Comparison of ENCODE assay signal across 13 mouse cellular contexts in the genomic region with DNA sequence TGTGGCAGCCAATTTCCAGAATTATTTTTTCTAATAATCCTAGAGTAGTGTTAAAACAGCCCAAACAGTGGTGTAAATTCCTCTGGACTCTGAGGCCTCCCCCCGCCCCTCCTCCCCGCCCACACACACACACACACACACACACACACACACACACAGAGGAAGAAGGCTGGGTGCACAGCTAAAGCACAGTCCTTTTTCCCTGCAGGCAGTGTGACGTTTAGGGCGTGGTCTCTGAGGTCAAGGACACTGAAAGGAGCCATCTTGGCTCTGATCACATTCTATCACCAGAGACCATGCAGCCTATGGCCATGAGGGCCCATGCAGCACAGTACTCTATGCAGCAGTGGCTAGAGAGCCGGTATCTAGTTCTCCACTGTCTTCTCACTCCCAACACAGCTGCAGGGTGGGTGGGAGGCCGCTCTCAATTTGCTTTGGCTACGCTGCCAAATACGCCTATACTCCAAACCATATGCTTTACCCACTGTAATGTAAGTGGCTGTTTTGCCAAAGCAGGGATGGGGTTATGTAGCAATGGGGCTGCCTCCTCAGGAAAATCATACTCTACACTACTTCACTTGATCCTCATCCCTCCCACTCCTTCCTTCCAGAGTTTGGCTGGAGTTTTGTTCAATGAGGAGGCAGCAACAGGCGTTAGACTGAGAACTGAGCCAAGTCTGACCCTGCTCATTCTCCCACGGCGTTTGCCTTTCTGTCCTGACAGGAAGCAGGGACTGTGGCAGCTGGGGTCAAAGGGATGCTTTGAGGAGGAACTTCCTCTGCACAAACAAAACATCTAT. TPM values are rescaled to one million over a fixed set of nuclear protein-coding genes. Genes with fewer than 3 reads are reported as not detected.
DNase-seq lines count a peak whose midpoint lies in the region; ATAC-seq and TF ChIP-seq lines count a peak whose summit lies in the region.
"Had no signal": no experiment of that assay in that cellular context is flagged by ENCODE, and none has a peak within 500 bp of the region (broad histone marks: within the 10 kb centered on the region; RNA-seq: fewer than 3 reads in every experiment).

No protein-coding gene starts in this region.

- H3K27me3 ChIP-seq in lung, embryonic 14.5 days (ENCODE audit: insufficient read depth, low read length): no peaks in the 10 kb centered on the region
- H3K27me3 ChIP-seq in intestine, embryonic 15.5 days (replicated peaks): no peaks in the 10 kb centered on the region

- peak; percentile 19 for DNase-seq in heart, postnatal 4 days
- no peak for DNase-seq in heart, adult 8-10 months (ENCODE audit: low spot score)
- peak; percentile 72 for DNase-seq in lung, embryonic 14.5 days
- DNase-seq in lung, postnatal 36 days: no peak
- DNase-seq in ZHBTc4 (ENCODE audit: low read depth, low spot score): peak; percentile 82
- DNase-seq: cerebellum, adult 9-11 months; forebrain, postnatal 0 days; thymus, postnatal 4 days had no signal

- no peaks in the 10 kb centered on the region for H3K4me1 ChIP-seq in lung, embryonic 14.5 days (ENCODE audit: insufficient read depth)
- H3K4me1 ChIP-seq in intestine, embryonic 15.5 days (replicated peaks): 0 out of 2 replicates have a peak, but pooled peaks cover 8% of the 10 kb centered on the region

- H3K4me2 ChIP-seq in lung, embryonic 14.5 days: no peak overlapping the region
- no peak overlapping the region for H3K4me2 ChIP-seq in intestine, embryonic 15.5 days (replicated peaks)

- WGBS in lung, embryonic 14.5 days: 53% methylated on average over 11 of the region's 11 CpGs
- WGBS in intestine, embryonic 15.5 days: 50% methylated on average over 11 of the region's 11 CpGs

- TF ChIP-seq CTCF in lung, embryonic 14.5 days (IDR thresholded peaks at IDR 0.05; ENCODE audit: low read depth): no peak

- H3K36me3 ChIP-seq in lung, embryonic 14.5 days (ENCODE audit: insufficient read depth): no peaks in the 10 kb centered on the region
- H3K36me3 ChIP-seq in intestine, embryonic 15.5 days: no peaks in the 10 kb centered on the region

- H3K9me3 ChIP-seq in lung, embryonic 14.5 days (ENCODE audit: low read depth, low read length): no peaks in the 10 kb centered on the region
- H3K9me3 ChIP-seq in intestine, embryonic 15.5 days: no peaks in the 10 kb centered on the region

- no peak overlapping the region for H3K4me3 ChIP-seq in lung, embryonic 14.5 days (ENCODE audit: low read depth, low read length)
- H3K4me3 ChIP-seq in intestine, embryonic 15.5 days (replicated peaks): no peak overlapping the region

- no peak overlapping the region for H3K9ac ChIP-seq in lung, embryonic 14.5 days
- no peak overlapping the region for H3K9ac ChIP-seq in intestine, embryonic 15.5 days
- H3K9ac ChIP-seq: forebrain, postnatal 0 days had no signal

- no peak overlapping the region for H3K27ac ChIP-seq in lung, embryonic 14.5 days (ENCODE audit: low read depth)
- H3K27ac ChIP-seq in intestine, embryonic 15.5 days: peak overlapping the region; percentile 48

- ATAC-seq in lung, embryonic 14.5 days (ENCODE audit: insufficient read depth): peak; percentile 61; the same call in 1 of the 2 replicates
- peak; percentile 34; the same call in 1 of the 2 replicates for ATAC-seq in intestine, embryonic 15.5 days
- ATAC-seq in monocyte, adult 5-6 weeks (replicated peaks; ENCODE audit: insufficient number of reproducible peaks, low FRiP score, low TSS enrichment, poor library complexity, severe bottlenecking): no peak

RNA-seq across cellular contexts. Expression of a gene that starts 18.4 kb away (rescaled TPM):
- not detected for total RNA-seq in heart, postnatal 4 days (2021)
- total RNA-seq in heart, adult 8-10 months (2022): not detected
- polyA plus RNA-seq in lung, embryonic 14.5 days (2014; fragmentation: Nextera tagmentation; extraction: Ambion mirVana): not detected in 2 replicates
- polyA plus RNA-seq in intestine, embryonic 15.5 days (2015; fragmentation: Nextera tagmentation; extraction: Ambion mirVana): 0.21 and 0.26 TPM in 2 replicates
- not detected in 3 replicates for total RNA-seq in monocyte, adult 5-6 weeks (2017)
- total RNA-seq: forebrain, postnatal 0 days; layer of hippocampus, adult 8-10 months; megakaryocyte progenitor cell, adult 5-6 weeks had no signal
- polyA plus RNA-seq: forebrain, postnatal 0 days; limb, embryonic 11.5 days had no signal

RNA-seq across cellular contexts. Expression of a gene that starts 54.8 kb away (rescaled TPM):
- total RNA-seq in heart, postnatal 4 days (2021): under 1 TPM in 1 of 2 experiments, not detected in 1; 0.29 TPM
- total RNA-seq in heart, adult 8-10 months (2022): not detected
- not detected in 2 replicates for polyA plus RNA-seq in lung, embryonic 14.5 days (2014; fragmentation: Nextera tagmentation; extraction: Ambion mirVana)
- not detected in 2 replicates for polyA plus RNA-seq in intestine, embryonic 15.5 days (2015; fragmentation: Nextera tagmentation; extraction: Ambion mirVana)
- total RNA-seq in monocyte, adult 5-6 weeks (2017): not detected in 3 replicates
- polyA plus RNA-seq: forebrain, postnatal 0 days; limb, embryonic 11.5 days had no signal

RNA-seq across cellular contexts. Expression of a gene that starts 58.8 kb away (rescaled TPM):
- total RNA-seq in heart, postnatal 4 days (2021): 100 to 1,000 TPM; 272 to 297 TPM
- total RNA-seq in heart, adult 8-10 months (2022): 100 to 1,000 TPM; 139 to 175 (median 148) TPM
- 1,275 and 1,313 TPM in 2 replicates for polyA plus RNA-seq in lung, embryonic 14.5 days (2014; fragmentation: Nextera tagmentation; extraction: Ambion mirVana)
- 950 and 1,035 TPM in 2 replicates for polyA plus RNA-seq in intestine, embryonic 15.5 days (2015; fragmentation: Nextera tagmentation; extraction: Ambion mirVana)
- 743 to 848 TPM (median 840 TPM) in 3 replicates for total RNA-seq in monocyte, adult 5-6 weeks (2017)

Comparison
In these comparisons a context has a peak if more than half of its experiments do, and no peak if none do; other contexts are left out.
1. DNase-seq: peak in heart, postnatal 4 days (single experiment), lung, embryonic 14.5 days (single experiment) and ZHBTc4 (single experiment); none in heart, adult 8-10 months (single experiment) and lung, postnatal 36 days (single experiment).